Mouse (Mus musculus): ENCODE measurements around the gene Gm4027. TPM values are rescaled to one million over a fixed set of nuclear protein-coding genes. Genes with fewer than 3 reads are reported as not detected.
"Not testable (repeated sequence)": the region's sequence is repeated elsewhere in the genome, so short reads cannot be mapped to it uniquely, and the experiment has no call there.

Gene Gm4027
- not detected in 2 replicates for polyA plus RNA-seq (2015; fragmentation: Nextera tagmentation; extraction: Ambion mirVana)

GRCm38 (mm10) chr12:87618569-87618968, at the start of gene Gm4027:
Gene Gm4027, plus strand, starts transcription at chr12:87618869.
- not testable (repeated sequence) for H3K27me3 ChIP-seq (ENCODE audit: insufficient read depth, low read length); DNase-seq; H3K9ac ChIP-seq (replicated peaks); H3K4me2 ChIP-seq (ENCODE audit: low read depth, low read length); H3K9me3 ChIP-seq (ENCODE audit: low read length); H3K4me3 ChIP-seq (ENCODE audit: low read depth, low read length); ATAC-seq; H3K4me1 ChIP-seq (ENCODE audit: insufficient read depth); H3K27ac ChIP-seq (ENCODE audit: low read depth); H3K36me3 ChIP-seq (replicated peaks; ENCODE audit: insufficient read depth, low read length)
- 73% methylated on average over 4 of the region's 7 CpGs for WGBS (ENCODE audit: insufficient replicate concordance)

DNA sequence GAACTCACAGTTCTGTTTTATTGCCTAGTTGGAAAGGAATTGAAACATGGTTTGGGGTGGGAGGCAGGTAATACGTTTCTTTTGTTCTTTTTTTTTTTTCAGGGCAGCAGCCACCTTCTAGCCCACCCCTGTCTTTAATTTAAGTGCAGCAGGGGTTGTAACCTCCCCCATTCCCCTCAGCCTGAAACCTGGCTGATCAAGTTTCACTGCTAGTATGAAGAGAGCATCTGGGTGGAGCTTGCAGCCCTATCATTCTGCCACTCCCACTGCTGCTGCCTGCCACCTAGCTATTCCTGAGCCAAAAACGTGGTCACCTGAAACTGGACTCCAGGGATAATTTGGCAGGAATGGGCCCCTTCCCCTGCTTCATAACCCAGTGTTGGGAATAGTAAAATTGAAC, 17.3 kb upstream of the Gm4027 start:
- H3K4me3 ChIP-seq (ENCODE audit: low read depth, low read length); H3K36me3 ChIP-seq (replicated peaks; ENCODE audit: insufficient read depth, low read length); H3K27me3 ChIP-seq (ENCODE audit: insufficient read depth, low read length); ATAC-seq; H3K9ac ChIP-seq (replicated peaks); H3K4me1 ChIP-seq (ENCODE audit: insufficient read depth); DNase-seq; H3K4me2 ChIP-seq (ENCODE audit: low read depth, low read length); H3K9me3 ChIP-seq (ENCODE audit: low read length); H3K27ac ChIP-seq (ENCODE audit: low read depth): not testable (repeated sequence)
- WGBS (ENCODE audit: insufficient replicate concordance), result 8% methylated on average over 2 of the region's 2 CpGs

DNA sequence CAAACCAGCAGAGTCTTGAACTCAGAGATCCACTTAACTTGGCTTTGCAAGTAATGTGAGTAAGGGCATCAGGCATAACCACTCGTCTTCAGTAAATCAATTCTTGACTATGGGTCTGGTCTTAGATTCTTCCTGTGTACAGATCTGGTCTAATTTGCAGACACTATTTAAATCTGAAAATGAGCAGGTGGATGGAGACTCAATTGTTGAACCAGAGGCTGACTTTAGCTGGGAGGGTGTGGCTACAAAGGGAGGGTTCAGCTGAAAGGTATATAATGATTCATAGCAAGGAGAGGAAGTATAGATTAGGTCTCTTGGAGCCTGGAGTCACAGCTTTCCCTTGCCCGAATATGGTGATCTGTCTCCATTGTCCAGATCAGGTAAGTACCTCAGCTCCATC, 16.3 kb upstream of the Gm4027 start, which contains the start of gene Oog1:
Gene Oog1, plus strand, starts transcription at position 301 of the 400 bp plus-strand sequence.
- 56% methylated on average over 1 of the region's 2 CpGs for WGBS (ENCODE audit: insufficient replicate concordance)
- not testable (repeated sequence) for H3K4me3 ChIP-seq (ENCODE audit: low read depth, low read length); H3K27ac ChIP-seq (ENCODE audit: low read depth); H3K4me2 ChIP-seq (ENCODE audit: low read depth, low read length); ATAC-seq; H3K9me3 ChIP-seq (ENCODE audit: low read length); H3K9ac ChIP-seq (replicated peaks); H3K4me1 ChIP-seq (ENCODE audit: insufficient read depth); H3K36me3 ChIP-seq (replicated peaks; ENCODE audit: insufficient read depth, low read length); DNase-seq; H3K27me3 ChIP-seq (ENCODE audit: insufficient read depth, low read length)

GRCm38 (mm10) chr12:87644520-87644919, 25.9 kb downstream of the Gm4027 start, which contains the start of gene Gm16381:
Gene Gm16381, minus strand, starts transcription at chr12:87644620.
- H3K9me3 ChIP-seq (ENCODE audit: low read length), result not testable (repeated sequence)

DNA sequence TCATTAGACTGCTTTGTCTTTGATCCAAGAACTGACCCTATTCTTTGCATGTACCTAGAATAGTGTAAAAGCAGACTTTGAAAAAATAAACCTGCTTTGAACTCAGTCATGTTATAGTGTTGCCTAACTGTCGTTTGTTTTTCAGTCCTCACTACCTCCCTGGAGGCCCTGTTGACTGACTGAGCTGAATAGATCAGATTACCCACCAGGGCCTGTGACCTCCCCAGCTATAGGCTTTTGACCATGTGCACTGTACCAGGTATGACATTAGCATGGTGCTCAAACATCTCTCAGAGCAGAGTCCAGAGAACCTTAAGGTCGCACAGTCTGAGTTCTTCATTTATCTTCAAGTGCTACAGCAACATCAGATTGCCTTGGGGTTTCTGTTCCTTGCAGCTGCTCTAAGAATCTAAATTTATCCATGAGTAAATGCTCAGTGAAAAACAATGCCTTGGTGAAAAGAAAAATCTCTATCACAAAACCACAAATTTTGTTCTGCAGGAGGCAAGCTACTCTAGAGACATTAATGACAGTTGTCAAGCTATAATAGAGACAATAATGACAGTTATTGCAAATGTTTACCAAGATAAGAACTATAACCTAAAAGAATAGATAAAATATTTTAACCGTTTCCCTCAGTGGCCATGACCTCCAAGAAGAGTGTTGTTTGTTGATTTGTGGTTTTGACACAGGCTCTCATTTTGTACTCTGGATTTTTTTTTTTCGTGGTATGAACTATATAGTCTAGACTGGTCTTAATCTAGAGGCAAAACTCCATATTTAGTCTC, 34.4 kb downstream of the Gm4027 start:
- H3K9me3 ChIP-seq (ENCODE audit: low read length); H3K4me3 ChIP-seq (ENCODE audit: low read depth, low read length); H3K36me3 ChIP-seq (replicated peaks; ENCODE audit: insufficient read depth, low read length); H3K27me3 ChIP-seq (ENCODE audit: insufficient read depth, low read length); DNase-seq; H3K4me1 ChIP-seq (ENCODE audit: insufficient read depth); H3K27ac ChIP-seq (ENCODE audit: low read depth); H3K4me2 ChIP-seq (ENCODE audit: low read depth, low read length); H3K9ac ChIP-seq (replicated peaks): not testable (repeated sequence)
- ATAC-seq, result peak; percentile 85
- WGBS (ENCODE audit: insufficient replicate concordance), result 46% methylated on average over 2 of the region's 4 CpGs

More at GRCm38 (mm10) chr12:87644520-87644919, 25.9 kb downstream of the Gm4027 start, which contains the start of gene Gm16381:
- ATAC-seq; H3K9ac ChIP-seq (replicated peaks); H3K4me3 ChIP-seq (ENCODE audit: low read depth, low read length); H3K36me3 ChIP-seq (replicated peaks; ENCODE audit: insufficient read depth, low read length); H3K4me2 ChIP-seq (ENCODE audit: low read depth, low read length); DNase-seq; H3K4me1 ChIP-seq (ENCODE audit: insufficient read depth); H3K27ac ChIP-seq (ENCODE audit: low read depth); H3K27me3 ChIP-seq (ENCODE audit: insufficient read depth, low read length): not testable (repeated sequence)
- WGBS (ENCODE audit: insufficient replicate concordance), result 72% methylated on average over 1 of the region's 2 CpGs

Other genes starting within 250 kb of the Gm4027 start
- gene Sptlc2, start 230.5 kb upstream of the Gm4027 start, polyA plus RNA-seq (2015; fragmentation: Nextera tagmentation; extraction: Ambion mirVana), result 39.5 and 42.3 TPM in 2 replicates
- gene Slirp, start 175.0 kb upstream of the Gm4027 start, polyA plus RNA-seq (2015; fragmentation: Nextera tagmentation; extraction: Ambion mirVana), result 132 and 146 TPM in 2 replicates
- gene Alkbh1, start 174.9 kb upstream of the Gm4027 start, polyA plus RNA-seq (2015; fragmentation: Nextera tagmentation; extraction: Ambion mirVana), result 10.1 and 13.1 TPM in 2 replicates
- 41.3 and 42.0 TPM in 2 replicates for gene Snw1, start 146.6 kb upstream of the Gm4027 start, polyA plus RNA-seq (2015; fragmentation: Nextera tagmentation; extraction: Ambion mirVana)
- gene Gm5788, start 124.1 kb upstream of the Gm4027 start, polyA plus RNA-seq (2015; fragmentation: Nextera tagmentation; extraction: Ambion mirVana), result not detected in 2 replicates
- not detected in 2 replicates for gene Gm8300, start 104.6 kb upstream of the Gm4027 start, polyA plus RNA-seq (2015; fragmentation: Nextera tagmentation; extraction: Ambion mirVana)
- not detected in 2 replicates for gene Oog1, start 16.2 kb upstream of the Gm4027 start, polyA plus RNA-seq (2015; fragmentation: Nextera tagmentation; extraction: Ambion mirVana)
- gene Gm16381, start 25.8 kb downstream of the Gm4027 start, polyA plus RNA-seq (2015; fragmentation: Nextera tagmentation; extraction: Ambion mirVana), result not detected in 2 replicates
- gene Gm21319, start 156.9 kb downstream of the Gm4027 start, polyA plus RNA-seq (2015; fragmentation: Nextera tagmentation; extraction: Ambion mirVana), result not detected in 2 replicates
- not detected in 2 replicates for gene Gm21936, start 176.6 kb downstream of the Gm4027 start, polyA plus RNA-seq (2015; fragmentation: Nextera tagmentation; extraction: Ambion mirVana)
- gene BB287469, start 197.7 kb downstream of the Gm4027 start, polyA plus RNA-seq (2015; fragmentation: Nextera tagmentation; extraction: Ambion mirVana), result not detected in 2 replicates
- gene Gm2001, start 223.5 kb downstream of the Gm4027 start, polyA plus RNA-seq (2015; fragmentation: Nextera tagmentation; extraction: Ambion mirVana), result not detected in 2 replicates